Mouse (Mus musculus): Measurements from ENCODE around the gene Plcb2. TPM values are rescaled to one million over a fixed set of nuclear protein-coding genes. Genes with fewer than 3 reads are reported as not detected.

The Plcb2 gene
- total RNA-seq, 4 experiments from 2014 or later = 2.2 to 3.3 (median 2.5) TPM

GRCm38 (mm10) chr2:118687791-118688190 lies 40.4 kb downstream of the Plcb2 start:
- no peak for DNase-seq (ENCODE audit: low spot score)

- DNase-seq (ENCODE audit: low spot score) = no peak
These were observed 41.5 kb downstream of the Plcb2 start for GRCm38 (mm10) chr2:118686693-118687092.

GRCm38 (mm10) chr2:118685088-118685487 lies 43.1 kb downstream of the Plcb2 start:
- no peak for DNase-seq (ENCODE audit: low spot score)

GRCm38 (mm10) chr2:118682544-118683260 lies 45.5 kb downstream of the Plcb2 start:
- DNase-seq (ENCODE audit: low spot score) = no peak

GRCm38 (mm10) chr2:118680926-118681325 lies 47.3 kb downstream of the Plcb2 start:
- no peak for DNase-seq (ENCODE audit: low spot score)

- DNase-seq (ENCODE audit: low spot score) = no peak
These were observed 48.7 kb downstream of the Plcb2 start for GRCm38 (mm10) chr2:118679577-118679976.

GRCm38 (mm10) chr2:118677817-118678216 lies 50.4 kb downstream of the Plcb2 start:
- DNase-seq (ENCODE audit: low spot score) = no peak

- DNase-seq (ENCODE audit: low spot score) = no peak
These were observed 51.1 kb downstream of the Plcb2 start for GRCm38 (mm10) chr2:118676839-118677741.

GRCm38 (mm10) chr2:118674500-118674899 lies 53.7 kb downstream of the Plcb2 start:
- DNase-seq (ENCODE audit: low spot score) = no peak

GRCm38 (mm10) chr2:118673686-118674465 lies 54.4 kb downstream of the Plcb2 start:
- no peak for DNase-seq (ENCODE audit: low spot score)

- DNase-seq (ENCODE audit: low spot score) = no peak
These were observed 56.5 kb downstream of the Plcb2 start for GRCm38 (mm10) chr2:118671728-118672127.

GRCm38 (mm10) chr2:118669785-118670184 lies 58.5 kb downstream of the Plcb2 start:
- no peak for DNase-seq (ENCODE audit: low spot score)

GRCm38 (mm10) chr2:118669245-118669644 lies 59.0 kb downstream of the Plcb2 start:
- no peak for DNase-seq (ENCODE audit: low spot score)

GRCm38 (mm10) chr2:118667181-118667580 lies 61.1 kb downstream of the Plcb2 start:
- DNase-seq (ENCODE audit: low spot score) = no peak

- no peak for DNase-seq (ENCODE audit: low spot score)
These were observed 62.6 kb downstream of the Plcb2 start for GRCm38 (mm10) chr2:118665616-118666015.

- no peak for DNase-seq (ENCODE audit: low spot score)
These were observed 63.2 kb downstream of the Plcb2 start for GRCm38 (mm10) chr2:118664975-118665516.

- peak; percentile 44 for DNase-seq (ENCODE audit: low spot score)
These were observed 64.2 kb downstream of the Plcb2 start for GRCm38 (mm10) chr2:118663804-118664766.

GRCm38 (mm10) chr2:118662902-118663803 lies 65.1 kb downstream of the Plcb2 start, which contains the start of gene Pak6:
Gene Pak6 (plus strand): TSS chr2:118663303.
- DNase-seq (ENCODE audit: low spot score) = no peak

- no peak for DNase-seq (ENCODE audit: low spot score)
These were observed 66.3 kb downstream of the Plcb2 start for GRCm38 (mm10) chr2:118661891-118662290.
